Mouse (Mus musculus): Measurements from ENCODE around the gene Prpf40b.

- TF ChIP-seq POLR2AphosphoS2 (IDR thresholded peaks at IDR 0.05; ENCODE audit: insufficient read length, low read depth) (no peak), E2F4 (IDR thresholded peaks at IDR 0.05; ENCODE audit: insufficient read depth) (no peak), CEBPB (IDR thresholded peaks at IDR 0.05; ENCODE audit: insufficient read depth, poor library complexity, severe bottlenecking) (no peak), MYOD1 (IDR thresholded peaks at IDR 0.05; ENCODE audit: control insufficient read depth in 1 of 3, insufficient read length in 2 of 3, low read depth in 2 of 3) (peak in 2 of 3 experiments; percentile 93 to 94), TCF3 (IDR thresholded peaks at IDR 0.05; ENCODE audit: insufficient read length, low read depth) (peak; percentile 78), POLR2A (IDR thresholded peaks at IDR 0.05; ENCODE audit: insufficient read length, low read depth) (no peak), MYOG (IDR thresholded peaks at IDR 0.05; ENCODE audit: control insufficient read depth in 1 of 3, insufficient read depth in 1 of 3, insufficient read length in 2 of 3, low read depth in 2 of 3) (peak in 2 of 3 experiments; percentile 73 to 89)
Observed at GRCm38 (mm10) chr15:99290586-99290985, 4.3 kb upstream of the Prpf40b start.
